Mouse (Mus musculus): ENCODE measurements around the gene Arhgap6.

The Arhgap6 gene

DNA sequence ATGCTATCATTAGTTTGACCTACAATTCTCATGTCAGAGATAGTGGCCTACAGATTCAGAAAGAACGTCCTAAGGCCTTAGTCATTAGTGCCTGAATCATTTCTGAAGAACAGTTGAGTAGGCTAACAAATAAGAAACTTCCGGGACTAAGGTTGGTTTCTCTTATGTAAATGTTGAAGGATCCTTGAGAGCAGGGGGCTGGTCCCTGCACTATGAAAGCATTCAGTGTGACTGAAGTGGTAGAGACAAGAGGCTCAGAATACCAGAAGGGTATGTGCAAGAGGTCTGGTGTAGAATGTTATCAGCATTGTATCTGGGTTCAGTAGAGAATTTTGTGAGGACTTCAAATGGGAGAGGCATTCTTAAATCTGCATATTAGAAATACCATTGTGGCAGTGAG lies 185.5 kb downstream of the Arhgap6 start:
- no peak for DNase-seq (ENCODE audit: low read depth, low spot score)

GRCm38 (mm10) chrX:169007066-169007465 lies 212.2 kb downstream of the Arhgap6 start:
- DNase-seq (ENCODE audit: low read depth, low spot score), result no peak

- DNase-seq (ENCODE audit: low read depth, low spot score), result no peak
Observed at GRCm38 (mm10) chrX:169012701-169013100, 217.8 kb downstream of the Arhgap6 start.

GRCm38 (mm10) chrX:169034390-169034789 lies 239.5 kb downstream of the Arhgap6 start:
- DNase-seq (ENCODE audit: low read depth, low spot score), result no peak

GRCm38 (mm10) chrX:169036403-169037296 lies 241.8 kb downstream of the Arhgap6 start:
- DNase-seq (ENCODE audit: low read depth, low spot score), result no peak

- DNase-seq (ENCODE audit: low read depth, low spot score), result no peak
Observed at GRCm38 (mm10) chrX:169037401-169037800, 242.5 kb downstream of the Arhgap6 start.

DNA sequence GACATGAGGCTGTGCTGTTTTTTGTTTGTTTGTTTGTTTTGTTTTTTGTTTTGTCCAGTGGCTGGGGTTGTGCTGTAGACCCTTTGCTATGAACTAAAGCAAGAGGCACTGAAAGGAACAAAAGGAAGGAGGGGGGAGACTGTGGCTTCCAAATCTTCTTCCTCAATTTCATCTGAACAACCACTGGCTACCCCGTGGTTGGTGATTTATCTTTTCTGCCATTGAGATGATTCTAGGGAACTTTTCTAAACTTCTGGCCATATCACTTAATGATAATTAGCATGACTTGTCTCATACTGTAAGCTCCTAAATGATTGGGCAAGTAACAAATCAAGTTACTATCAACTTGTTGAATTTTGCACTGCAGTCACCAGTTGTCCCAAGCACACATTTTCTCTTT lies 249.0 kb downstream of the Arhgap6 start:
- DNase-seq (ENCODE audit: low read depth, low spot score), result no peak

GRCm38 (mm10) chrX:169047595-169047994 lies 252.7 kb downstream of the Arhgap6 start:
- DNase-seq (ENCODE audit: low read depth, low spot score), result no peak

- no peak for DNase-seq (ENCODE audit: low read depth, low spot score)
Observed at GRCm38 (mm10) chrX:169049550-169049949, 254.7 kb downstream of the Arhgap6 start.

DNA sequence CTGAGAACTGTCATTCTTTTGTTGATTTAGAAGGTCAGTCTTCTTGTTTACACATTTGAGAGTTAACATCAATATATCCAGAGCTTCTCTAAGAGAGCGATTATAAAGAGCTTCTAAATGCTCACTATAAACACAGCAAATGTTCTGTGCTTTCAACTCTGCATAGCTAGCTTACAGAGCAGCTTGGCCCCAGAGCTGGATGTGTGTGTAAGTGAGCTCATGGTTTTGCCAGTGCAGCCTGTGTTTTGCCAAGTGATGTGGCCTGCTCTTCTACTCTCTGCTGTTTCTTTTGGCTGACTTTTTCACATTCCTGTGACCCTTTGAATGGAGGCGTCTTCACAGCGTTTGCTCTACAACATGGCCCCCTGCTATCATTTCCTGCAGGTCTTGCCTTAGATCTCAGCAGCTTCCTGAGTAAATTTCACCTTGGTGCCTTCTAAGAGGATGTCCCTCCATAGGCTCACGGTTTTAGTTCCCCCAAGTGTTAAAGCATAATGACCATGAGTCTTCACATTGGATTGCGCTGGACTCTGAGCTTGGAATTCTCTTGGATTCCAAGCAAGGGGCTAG lies 259.1 kb downstream of the Arhgap6 start:
- no peak for DNase-seq (ENCODE audit: low read depth, low spot score)

DNA sequence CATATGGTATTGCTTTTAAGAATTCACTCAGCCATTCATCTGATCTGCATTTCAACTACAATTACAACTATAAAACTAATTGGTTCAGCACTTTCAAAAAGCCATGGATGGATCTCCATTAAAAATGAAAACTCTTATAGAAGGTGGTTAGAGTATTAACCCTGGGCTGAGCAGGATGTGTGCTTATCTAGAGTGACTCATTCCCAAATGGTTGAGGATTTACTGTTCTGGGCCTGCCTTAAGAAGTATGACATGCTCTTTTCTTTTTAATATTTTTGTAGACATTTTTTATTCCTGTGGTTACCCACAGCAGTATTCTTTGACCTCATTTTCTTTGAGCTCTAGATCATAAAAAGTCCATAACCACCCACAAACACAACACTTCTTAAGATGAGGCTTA lies 267.7 kb downstream of the Arhgap6 start:
- DNase-seq (ENCODE audit: low read depth, low spot score), result no peak

DNA sequence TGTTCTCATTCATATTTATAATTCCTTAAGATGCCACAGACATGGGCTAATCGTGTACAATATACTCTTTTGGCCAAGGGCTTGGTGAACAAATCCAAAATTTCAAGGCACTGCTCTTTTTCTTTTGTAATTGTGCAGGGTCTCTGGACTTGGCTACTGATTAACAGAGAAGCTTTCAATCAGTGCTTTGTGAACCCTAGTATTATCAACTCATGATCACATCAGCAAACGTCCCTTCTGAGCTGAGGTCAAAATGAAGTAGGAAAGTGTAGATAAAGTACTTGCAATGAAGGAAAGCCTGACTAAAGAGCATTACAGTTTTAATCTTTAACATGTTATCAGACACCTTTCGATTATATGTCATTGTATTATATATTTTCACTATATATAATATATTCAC lies 270.4 kb downstream of the Arhgap6 start:
- no peak for DNase-seq (ENCODE audit: low read depth, low spot score)

- DNase-seq (ENCODE audit: low read depth, low spot score), result no peak
Observed at GRCm38 (mm10) chrX:169065922-169066321, 271.0 kb downstream of the Arhgap6 start.

DNA sequence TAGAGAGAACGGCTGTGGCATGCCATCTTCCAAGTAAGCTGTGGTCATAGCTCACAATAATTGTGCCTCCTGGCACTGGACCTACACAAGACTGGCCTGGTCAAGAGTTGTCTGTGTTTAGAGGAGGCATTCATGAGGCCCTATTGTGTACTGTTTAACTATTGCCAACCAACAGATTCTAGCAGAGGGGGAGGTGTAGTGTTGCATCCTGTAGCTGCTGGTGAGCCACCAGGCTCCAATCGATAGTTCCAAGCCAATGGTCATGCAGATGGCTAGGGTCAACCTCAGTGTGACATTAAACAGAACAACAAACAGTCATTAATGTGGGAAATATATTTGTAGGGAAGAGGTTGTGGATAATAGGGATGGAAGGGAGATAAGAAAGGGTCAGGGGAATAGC lies 280.1 kb downstream of the Arhgap6 start:
- DNase-seq (ENCODE audit: low read depth, low spot score), result no peak

- no peak for DNase-seq (ENCODE audit: low read depth, low spot score)
Observed at GRCm38 (mm10) chrX:169081609-169082008, 286.7 kb downstream of the Arhgap6 start.

DNA sequence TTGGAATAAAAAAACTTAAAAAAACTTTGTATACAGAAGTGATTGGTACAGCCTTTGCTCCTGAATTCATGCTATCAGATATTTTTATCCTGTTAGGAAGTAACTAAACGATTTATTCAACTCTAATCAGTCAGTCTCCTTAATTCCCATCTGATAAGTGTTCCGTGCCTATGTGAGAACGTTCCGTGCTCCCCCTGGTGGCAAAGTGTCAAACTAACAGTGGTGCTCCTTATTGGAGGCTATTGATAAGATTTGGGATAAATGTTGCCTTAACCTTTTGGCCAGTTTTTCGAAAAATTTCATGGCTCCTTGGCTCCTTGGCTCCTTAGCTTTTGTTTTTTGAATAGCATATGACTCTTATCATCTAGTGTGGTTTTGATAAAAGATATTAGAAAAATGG lies 291.0 kb downstream of the Arhgap6 start:
- DNase-seq (ENCODE audit: low read depth, low spot score), result no peak

DNA sequence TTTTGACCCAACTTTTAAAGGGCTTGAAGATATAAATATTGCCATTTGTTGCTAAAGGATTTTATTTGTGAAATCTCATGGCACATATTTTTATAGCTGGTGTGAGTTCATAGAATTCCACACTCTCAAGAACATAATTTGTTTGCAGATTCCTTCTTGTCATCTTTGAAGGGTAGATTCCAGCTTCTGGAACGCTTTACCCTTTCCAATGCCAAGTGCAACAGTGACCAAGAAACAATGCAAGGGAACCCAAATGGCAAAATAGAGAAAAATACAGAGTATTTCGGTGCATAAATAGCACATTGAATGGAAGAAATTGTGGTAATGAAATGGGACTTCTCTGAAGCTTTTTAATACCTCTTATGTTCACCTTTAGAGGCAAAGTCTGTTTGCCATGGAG lies 294.3 kb downstream of the Arhgap6 start:
- no peak for DNase-seq (ENCODE audit: low read depth, low spot score)

DNA sequence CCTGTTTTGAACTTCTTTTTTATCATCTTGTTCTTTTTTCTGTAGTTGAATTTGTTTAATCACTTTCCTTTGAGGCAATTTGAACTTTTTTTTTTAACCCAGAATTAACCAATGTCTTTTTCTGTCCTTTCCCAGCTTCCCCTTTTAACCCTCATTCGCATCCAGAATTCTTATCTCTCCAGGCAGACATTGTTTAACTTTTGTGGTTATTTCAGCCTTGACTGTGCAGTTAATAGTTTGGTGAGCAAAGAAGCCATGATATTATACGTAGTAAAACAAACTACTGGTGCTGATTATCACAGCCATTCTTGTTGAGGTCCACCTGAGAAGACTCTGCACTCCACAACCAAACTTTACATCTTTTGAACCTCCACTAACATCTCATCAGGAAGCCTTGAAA lies 299.7 kb downstream of the Arhgap6 start:
- DNase-seq (ENCODE audit: low read depth, low spot score), result no peak

DNA sequence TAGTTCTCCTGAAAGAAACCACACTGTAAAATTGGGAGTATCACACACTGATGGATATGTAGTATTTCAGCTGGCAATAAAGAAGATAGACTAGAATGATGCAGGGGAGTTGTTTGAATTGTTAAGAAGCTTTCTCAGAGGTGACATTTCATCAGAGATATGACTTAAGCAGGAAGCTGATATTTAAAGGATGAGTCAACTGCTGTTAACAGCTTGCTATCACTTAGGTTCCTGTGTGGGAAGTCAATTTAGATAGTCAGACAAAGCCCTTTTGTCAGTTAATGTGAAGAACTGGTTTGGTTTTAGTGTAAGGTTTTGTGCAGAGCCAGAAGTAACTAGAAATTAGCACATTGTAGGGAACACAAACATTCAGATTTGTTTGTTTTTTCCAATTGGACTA lies 300.7 kb downstream of the Arhgap6 start:
- no peak for DNase-seq (ENCODE audit: low read depth, low spot score)

DNA sequence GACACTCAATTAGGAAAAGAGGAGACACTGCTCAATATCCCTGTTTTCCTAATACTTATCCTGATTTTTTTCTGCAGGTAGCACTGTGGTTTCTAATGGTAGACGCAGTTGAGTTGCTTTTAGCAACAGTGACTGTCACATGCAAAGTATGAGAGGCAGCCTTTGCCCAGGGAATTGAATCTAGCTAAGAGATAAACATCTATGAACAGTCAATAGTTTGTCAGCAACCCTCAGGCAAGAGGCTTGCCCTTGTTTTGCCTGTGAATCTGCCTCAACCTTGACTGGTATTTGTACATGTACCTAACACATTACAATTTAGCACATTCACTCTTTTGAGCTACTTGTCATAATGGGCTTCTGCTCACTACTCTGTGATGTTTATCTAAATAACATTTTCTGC lies 307.8 kb downstream of the Arhgap6 start:
- no peak for DNase-seq (ENCODE audit: low read depth, low spot score)

DNA sequence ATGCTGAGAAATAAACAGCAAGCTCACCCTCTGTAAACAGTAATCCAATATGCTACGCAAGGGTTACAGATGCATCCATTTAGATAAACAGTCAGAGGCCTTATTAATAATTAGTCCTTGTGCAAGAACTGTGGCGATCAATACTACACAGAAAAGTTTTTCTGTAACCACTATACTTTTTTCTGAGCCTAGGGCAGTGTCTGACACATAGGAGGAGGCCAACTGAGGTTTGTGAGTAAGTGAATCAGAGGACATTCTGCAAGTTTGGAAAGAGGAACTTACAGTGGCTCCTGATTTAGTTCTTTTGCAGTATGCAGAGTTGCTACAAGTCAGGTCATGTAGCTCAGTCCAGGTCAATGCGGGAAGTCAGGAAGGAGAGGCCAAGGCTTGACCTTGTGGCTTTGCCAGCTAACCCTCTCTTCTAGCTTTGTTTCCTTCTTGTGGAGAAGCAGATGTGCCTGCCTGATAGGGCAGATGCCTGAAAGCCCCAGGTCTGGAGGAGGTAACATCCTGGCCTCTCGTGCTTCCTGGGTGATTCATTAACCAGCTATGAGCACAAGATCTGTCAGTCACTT lies 311.2 kb downstream of the Arhgap6 start:
- DNase-seq (ENCODE audit: low read depth, low spot score), result no peak

- DNase-seq (ENCODE audit: low read depth, low spot score), result no peak
Observed at GRCm38 (mm10) chrX:169107372-169107771, 312.5 kb downstream of the Arhgap6 start.

DNA sequence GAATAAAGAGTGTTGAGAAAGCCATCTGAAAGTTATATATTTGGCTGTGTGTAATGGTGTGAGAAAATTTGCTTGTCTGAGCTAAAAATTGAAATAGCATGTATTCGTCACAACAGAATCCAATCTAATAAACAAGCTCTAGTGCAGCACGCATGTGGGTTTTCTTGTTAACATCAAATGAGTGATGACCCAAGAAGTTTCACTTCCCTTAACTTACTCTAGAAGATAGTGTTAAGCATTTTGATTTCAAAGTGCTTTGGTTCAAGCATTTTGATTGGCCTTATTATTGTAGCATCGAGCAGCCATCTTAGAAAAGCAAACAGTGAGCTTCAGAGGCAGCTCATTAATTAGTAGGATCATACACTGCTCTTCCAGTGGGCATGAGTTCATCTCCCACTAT lies 315.1 kb downstream of the Arhgap6 start:
- no peak for DNase-seq (ENCODE audit: low read depth, low spot score)

Measured in telencephalon, adult 2 months (tissue).